Mouse (Mus musculus) adrenal gland, postnatal 14 days (tissue): ENCODE results near the gene Ttll11. TPM values are rescaled to one million over a fixed set of nuclear protein-coding genes. Genes with fewer than 3 reads are reported as not detected.

Experiments used
- DNase-seq: peaks from one replicate; pipeline ENCODE4 v3.0.0; 2021; ENCODE audit warnings: mixed read lengths
- total RNA-seq: library from RNA; stranded (reverse); gene quantifications from 2 replicates; pipeline ENCODE4 v1.2.3, GENCODE M21; 2021

The Ttll11 gene
- total RNA-seq, 1 experiment from 2014 or later: 2.7 TPM

DNA sequence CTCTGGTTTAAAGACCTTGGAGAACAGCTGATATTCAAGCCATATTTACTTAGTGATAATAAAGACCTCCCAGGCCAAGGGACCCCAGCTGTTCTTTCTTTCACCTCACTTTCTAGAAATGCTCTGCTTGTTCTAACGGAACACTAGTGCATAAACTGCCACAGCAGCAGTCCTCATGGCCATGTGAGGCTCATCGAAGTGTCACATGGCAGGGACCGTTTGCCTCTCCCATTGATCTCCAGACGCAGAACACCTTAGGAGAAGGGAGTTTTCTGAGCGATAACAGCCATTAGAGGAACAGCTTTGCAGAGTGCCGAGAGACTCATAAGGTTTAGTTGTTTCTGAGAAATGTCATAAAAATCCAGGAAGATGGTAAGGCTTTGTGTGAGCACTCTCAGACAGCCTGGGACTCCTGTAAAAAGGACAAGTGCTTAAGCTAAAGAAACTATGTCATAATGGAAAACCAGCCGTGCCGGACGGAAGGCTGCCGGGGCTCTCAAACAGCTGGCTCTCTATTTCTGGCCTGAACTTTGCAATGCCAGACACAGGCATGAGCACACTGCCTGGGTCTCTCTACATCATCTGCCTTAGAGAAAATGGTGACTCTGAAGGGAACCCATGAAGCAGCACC, 13.7 kb downstream of the Ttll11 start:
- no peak for DNase-seq

DNA sequence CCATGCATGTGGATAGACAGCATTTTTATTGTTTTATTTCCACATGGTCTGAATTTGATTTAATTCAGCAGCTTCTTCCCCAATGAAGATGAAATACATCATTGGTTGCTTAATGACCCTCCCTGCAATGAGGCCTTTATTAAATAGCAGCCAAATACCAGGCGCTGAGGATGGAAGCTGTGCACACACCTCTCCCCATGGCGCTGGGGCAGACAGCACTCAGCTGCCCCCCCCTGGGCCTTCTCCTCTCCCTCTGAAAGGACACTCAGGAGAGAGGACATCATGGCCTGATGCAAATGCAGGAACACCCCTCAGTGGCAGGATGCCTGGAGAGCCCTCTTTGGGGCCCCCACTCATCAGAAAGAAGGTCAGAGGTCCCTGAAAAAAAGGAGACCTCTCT, 16.4 kb downstream of the Ttll11 start:
- DNase-seq: no peak

DNA sequence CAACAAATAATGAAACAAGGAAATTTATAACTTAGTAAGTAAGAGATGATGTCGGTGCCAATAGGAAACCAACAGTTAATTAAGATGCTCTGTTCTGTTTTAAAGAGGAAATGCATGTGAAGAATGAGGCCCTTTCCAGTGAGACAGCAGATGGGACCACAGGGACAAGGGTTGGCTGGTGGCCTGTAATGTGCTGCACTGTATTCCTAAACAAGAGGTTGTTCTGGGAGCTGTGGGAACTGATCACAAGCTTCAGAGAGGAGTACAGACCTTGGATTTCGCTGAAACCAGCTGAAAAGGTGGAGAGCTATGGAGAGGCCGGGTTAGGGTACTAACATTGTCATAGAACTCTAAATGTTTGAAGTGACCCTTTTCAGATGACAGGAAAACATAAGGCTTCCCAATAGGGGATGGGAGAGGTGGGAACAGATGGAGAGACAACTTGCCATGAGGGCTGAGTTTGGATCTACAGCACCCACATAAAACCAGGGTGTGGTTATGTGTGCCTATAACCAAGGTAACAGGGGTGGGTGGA, 18.1 kb downstream of the Ttll11 start:
- no peak for DNase-seq

DNA sequence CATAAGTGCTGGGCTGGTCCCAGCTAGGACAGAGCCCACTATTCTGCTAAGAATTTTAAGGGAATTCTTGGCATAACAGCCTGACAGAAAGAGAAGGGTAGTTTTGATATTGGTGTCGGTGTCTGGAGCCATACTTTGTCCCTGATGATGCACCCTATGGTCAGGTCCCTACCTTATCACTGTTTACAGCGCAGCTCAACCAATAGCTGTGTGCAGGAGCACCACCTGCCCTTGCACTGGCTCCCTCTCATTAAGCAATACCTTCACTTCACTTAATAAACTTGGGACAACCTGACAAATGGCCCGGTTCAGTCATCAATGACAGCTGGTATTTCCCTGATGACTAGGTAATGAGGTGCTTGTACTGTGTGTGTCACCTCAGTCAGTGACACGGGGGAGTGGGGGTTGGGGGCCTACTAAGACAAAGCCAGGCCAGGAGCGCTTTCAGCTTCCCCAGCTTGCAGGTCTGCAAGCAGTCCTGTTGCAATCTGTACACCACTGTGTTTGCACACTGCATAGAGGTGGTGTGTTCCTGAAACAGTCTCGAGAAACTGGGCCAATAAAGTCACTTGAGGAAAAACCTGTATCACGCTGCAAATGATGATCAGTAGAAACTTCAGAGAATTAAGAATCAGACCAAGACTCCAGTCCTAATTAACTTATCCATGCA, 22.1 kb downstream of the Ttll11 start:
- DNase-seq: no peak

DNA sequence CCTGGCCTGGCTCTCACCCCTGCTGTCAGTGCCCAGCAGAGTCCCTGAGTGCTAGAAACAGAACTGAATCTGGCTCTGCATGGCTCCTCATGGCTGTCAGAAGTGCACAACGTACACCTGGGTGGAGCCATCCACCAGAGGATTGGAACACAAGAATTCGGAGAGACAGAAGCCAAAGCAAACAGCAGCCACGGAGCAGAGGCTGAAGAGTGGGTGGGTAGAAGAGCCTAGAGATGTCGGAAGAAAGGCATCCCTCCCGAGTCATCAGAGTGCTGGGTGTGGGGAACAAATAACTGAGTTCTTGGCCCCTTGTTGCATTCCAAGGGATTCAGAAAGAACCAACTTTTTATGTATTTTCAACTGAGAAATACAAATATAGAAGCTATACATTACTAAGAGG, 24.5 kb downstream of the Ttll11 start:
- no peak for DNase-seq

DNA sequence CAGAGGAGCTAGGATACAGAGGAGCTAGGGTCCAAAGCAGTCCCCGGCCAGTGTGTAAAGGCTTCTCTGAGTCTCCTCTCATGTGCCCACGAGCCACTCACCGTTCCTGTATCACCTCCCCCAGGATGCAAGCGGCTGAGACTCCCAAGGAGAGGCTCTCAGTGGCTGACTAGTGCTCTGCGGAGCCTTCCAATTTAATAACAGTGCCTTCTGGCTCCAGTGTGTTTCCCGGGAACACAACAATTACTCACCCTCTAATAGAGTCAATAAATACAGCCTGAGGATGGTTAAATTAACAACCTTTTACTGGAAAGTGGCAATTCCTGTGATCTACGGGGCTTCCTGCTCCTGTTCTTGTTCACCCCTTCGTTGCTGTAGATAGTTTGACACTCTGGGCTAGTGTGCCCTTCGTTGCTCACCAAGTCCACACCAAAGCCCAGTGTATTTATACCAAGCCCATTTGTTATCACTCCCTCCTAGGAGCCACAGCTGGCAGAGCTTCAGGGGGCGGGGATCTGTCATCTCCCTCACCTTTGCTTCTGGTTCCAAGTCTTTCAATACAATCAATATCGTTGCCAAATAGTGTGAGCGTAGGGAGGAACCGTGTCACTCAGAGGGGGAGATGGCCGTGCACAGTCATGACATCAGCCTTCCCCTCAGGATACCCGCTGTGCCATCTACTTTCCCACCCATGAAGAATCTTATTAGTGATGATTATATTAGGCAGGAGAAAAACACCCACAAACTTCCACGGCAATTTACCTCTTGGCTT, 27.3 kb downstream of the Ttll11 start:
- DNase-seq: no peak

DNA sequence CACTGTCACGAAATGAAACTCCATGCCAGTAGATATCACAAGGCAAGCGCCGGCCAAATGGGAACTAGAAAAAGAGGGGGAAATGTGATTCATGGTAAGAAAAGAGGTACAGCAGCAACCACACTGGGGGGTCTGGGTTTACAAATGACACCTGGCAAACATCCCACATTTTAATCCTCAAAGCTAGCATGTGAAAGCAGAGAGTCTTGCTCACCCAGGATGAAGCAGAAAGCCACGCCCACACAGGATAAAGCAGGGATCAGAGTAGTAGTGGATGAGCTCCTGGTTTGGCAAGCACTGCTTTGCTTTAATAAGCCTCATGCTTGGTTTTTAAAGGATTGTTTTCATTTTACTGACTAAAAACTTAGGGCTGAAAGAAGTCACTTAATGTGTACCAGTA, 34.8 kb downstream of the Ttll11 start:
- no peak for DNase-seq

DNA sequence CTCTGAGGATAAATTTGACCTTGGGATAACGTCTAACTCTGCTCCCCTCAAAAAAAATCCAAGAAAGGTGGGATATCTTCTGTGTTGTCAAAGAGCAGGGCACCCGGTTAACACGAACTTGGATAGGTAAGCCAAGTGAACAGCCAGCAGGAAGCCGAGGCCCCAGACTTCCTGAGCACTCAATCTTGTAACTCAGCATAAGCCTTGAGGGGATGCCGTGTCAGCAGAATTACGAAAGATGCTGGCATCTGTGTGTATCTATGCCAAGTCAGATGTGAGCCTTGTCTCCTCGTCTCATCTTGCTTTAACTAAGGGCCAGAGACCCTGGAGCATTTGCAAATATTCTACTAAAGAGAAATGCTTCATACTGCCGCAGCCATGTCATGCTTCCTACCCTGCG, 36.8 kb downstream of the Ttll11 start:
- DNase-seq: no peak

DNA sequence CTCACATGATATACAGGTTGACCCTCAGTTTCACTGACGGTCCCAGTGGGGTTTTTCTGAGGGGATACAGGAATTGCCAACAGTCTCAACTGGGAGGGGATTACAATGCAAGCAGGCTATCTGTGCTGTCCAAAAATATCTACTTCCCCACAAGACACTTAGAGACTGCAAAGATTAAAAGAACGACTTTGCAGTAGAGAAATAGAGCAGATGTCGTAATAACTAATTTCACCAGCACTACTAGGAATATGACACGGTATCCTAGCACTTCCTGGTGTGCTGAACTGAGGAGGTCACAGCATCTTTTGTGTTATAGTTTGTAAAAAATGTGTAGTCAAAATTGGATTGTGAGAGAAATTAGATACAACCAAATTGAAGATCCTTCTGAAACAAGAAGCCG, 44.7 kb downstream of the Ttll11 start:
- DNase-seq: no peak

DNA sequence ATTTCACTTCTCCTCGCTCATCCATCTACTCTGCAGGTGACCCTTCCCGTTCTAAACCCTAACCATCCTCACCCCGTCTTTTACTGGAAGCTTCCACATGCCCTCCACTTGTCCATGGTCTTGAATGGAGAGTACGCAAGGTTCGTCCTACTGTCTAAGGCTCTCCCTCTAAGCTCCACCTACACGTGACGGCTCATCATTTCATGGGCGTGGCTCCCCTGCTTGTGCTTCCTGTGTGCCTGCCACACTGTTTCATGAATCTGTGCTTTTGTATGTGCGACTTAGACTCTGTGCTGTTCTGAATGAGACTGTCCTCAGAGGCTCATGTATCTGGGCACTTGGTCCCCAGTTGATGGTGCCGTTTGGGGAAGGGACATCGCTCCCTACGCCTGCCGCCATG, 46.6 kb downstream of the Ttll11 start:
- no peak for DNase-seq

DNA sequence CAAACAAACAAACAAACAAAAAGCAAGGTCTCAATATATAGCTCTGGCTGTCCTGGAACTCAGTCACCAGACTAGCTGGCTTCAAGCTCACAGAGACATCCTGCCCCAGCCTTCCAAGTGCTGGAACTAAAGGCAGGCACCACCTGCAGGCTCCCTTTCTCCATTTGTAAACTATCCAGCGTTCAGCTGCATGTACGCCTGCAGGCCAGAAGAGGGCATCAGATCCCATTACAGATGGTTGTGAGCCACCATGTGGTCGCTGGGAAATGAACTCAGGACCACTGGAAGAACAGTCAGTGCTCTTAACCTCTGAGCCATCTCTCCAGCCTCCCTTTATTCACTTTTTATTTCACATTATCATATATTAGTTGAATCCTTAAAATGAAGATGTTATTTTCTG, 48.1 kb downstream of the Ttll11 start:
- DNase-seq: no peak

DNA sequence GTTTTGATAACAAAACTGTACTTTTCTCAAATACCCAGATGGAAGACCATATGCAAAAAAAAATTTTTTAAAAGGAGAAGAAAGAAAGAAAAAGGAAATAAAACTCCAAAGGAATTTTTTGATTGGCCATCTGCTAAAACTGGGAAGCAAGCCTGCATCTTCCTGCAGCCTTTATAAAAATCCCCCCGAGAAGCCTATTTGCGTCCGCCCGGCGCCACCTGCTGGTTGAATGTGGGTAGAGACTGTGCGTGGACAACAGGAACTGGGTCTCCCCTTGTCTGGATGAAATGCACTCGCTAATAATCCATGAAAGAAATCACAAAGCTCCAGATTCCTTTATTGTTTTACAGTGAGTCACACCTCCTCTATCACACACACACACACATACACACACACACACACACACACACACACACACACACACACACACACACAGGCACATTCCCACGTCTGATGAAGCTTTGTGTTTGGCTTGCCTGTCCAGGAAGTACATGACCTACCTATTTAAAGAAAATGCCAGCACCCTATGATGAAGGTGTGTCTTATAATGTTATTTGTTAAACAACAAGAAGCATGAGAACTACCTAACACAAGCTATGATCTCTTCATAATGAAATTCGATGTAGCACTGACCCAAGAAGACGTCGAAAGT, 49.1 kb downstream of the Ttll11 start:
- peak; percentile 87 for DNase-seq

DNA sequence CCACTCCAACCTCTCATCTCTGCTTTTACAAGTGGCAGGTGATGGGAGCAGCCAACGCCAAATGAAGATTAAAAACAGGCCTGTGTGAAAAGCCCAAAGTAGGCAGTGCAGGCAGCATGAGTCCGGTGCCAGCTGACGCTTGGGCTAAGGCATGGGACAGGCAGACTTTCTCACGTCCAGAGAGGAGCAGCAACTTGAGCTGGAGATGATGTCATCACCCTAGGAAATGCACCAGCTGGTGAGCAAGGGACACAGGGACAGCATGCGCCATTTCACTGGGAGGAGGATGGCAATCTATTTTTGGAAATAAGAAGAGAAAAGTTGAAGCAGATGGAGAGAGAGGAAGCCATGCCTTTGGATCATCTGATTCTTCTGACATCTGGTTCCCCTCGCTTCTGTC, 51.6 kb downstream of the Ttll11 start:
- DNase-seq: no peak

DNA sequence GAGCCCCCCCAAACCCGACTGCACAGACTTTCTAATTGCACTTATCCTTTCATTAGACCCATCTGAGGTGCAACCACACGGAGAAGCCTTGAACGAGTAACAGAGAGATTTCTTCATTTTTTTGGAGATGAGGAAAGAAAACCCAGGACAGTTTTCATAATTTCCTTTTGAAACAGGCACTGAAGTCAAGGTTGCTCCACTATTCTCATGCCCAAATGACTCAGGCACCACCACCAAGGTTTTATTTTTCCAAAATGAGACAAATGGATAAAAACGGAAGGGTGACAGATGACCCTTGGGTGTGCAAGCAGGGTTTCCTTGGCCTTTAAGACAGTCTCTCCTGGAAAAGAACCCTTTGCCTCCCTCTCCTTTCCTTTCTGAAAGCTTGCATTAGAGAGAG, 54.8 kb downstream of the Ttll11 start:
- peak; percentile 49 for DNase-seq

DNA sequence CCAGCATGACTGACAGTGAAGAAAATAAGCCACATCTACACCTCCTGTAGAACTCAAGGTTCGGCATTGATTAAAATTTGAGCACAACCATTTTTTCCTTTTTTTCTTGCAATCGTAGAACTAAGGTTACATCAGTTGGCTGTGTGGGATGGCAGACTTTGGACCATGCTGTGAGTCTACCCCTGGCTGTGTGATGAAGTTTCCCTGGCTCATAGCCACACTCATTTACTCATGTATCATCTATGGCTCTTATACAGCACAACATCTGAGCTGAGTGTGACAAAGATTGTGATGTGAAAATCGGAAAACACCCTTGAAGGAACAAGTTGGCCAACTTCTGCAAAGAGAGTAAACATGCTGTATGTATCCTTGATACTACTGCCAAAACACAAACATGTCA, 56.8 kb downstream of the Ttll11 start:
- DNase-seq: no peak

DNA sequence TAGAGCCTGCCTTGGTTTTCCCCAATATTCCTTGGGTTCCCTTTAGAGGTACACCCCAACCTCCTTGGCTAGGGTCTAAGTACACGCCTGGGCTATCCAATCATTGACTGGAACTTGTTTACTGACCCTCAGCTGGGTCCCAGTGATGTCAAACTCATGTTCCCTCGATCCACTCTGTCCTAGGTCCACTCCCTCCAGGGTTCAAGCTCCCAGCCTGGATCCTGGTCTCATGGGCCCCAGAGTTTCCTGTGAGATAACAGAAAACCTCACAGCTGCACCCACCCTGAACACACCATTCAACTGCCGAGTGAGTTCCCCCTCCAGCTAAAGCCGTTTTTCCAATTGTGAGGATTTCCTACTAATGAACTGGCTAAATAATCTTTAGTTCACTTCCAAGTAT, 67.6 kb downstream of the Ttll11 start:
- DNase-seq: no peak

DNA sequence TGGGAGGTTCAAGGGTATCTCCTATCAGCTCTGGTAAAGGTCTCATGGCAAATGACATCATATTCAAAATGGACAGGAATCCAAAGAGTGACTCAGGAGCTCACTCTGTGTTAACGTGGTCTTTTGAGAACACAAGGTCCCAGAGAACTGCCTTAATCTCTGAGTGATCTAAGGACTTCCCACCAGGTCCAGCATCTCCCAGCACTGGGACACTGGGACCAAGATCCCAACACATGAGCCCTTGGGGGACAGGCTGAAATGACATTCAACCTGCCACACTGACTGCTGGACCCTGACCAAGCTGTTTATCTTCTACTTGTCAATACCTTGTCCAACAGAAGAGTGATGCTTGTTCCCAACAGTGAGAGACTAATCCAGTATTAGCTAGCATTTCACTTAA, 68.0 kb downstream of the Ttll11 start:
- no peak for DNase-seq

DNA sequence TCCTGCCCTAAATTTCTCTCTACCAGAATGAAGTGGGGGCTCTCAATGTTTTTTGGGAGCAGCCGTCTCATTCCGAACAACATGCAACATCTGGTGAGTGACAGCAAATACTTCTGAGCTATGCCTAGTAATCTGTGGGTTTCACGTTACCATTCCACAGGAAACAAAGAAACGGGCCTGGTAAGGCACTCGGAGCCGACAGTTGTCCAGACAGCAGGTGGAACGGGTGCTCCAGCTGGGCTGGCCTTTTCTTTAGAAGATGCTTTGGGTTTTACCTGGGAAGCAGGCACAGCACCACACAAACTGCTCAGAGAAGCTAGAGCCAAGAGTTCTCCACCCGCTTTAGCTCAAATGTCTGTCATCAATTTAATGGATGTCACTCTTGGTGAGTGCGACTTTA, 69.0 kb downstream of the Ttll11 start:
- DNase-seq: no peak

DNA sequence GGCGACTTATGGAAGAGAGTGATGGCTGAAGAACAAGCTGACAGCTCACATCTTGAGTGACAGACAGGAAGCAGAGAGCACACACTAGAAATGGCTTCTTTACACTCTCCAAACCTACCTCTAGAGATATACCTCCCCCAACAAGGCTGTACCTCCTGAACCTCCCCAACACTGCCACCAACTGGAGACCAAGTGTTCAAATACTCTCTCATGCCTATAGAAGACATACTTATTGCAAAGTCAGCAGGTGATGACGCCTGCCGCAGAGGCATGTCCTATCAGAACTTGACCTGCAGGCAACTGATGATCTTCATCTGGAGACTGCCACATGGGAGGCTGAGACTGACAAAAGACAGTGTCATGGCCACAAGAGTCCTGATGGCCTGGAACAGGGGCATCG, 70.4 kb downstream of the Ttll11 start:
- no peak for DNase-seq

DNA sequence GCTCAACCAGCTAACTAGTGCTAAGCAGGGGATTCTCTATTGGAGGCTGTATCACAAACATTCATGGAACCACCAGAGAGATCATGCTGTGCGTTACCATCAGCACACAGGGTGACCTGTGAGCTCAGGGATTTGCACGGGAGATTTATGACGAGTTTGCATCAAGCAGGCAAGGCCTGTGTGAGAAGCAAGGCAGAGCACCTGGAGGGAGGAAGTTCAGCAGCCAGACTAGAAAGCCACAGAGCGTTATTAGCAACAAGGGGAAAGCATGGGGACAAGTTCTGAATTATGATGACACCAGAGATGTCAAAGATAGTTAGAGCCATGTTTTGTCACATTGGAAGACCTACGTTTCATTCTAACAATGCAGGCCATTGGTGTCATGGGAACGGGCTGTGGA, 72.1 kb downstream of the Ttll11 start:
- DNase-seq: no peak

DNA sequence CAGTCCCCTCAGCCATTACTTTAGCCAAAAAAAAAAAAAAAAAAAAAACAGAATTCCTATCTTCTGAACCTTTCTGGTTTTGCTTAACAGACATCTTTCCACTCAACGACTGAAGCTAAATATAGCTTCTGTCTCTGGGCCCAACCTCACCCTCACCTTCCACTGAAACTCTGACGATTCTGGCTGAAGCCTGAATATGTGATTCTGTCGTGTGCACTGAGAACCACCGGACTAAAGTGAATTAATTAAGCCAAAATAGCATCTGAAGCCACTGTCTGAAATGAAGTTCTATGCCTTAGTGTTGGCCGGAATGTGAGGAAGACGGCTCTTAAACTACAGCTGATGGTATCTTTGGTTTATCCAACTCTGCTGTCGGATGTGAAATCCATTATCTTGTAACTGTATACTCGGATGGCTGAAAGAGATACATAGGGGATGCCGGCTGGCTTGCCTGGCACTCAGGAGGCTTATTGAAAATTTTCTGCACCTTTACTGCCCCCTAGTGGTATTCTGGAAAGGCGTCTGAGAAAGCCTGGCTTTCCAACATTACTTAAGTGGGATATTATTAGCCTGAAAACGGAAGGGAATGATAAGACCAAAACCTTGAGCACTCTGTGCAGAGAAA, 73.4 kb downstream of the Ttll11 start:
- peak; percentile 78 for DNase-seq

DNA sequence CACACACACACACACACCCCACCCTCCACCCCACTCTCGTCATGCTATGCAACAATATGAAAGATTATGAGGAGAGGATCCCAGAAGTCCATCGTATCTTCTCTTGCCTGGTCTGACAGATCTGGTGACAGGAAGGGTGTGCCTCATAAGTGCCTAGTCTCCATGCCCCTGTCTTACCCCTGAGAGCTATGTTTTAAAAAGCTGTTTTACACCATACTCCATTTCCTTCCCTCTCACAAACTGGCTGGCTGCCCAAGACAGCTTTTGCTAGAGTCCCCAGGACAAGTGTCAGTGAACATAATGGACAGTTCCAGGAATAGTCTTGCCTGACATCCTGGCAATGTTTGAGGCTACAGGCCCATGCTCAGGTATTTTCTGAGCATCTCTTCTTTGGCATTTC, 78.9 kb downstream of the Ttll11 start:
- DNase-seq: peak; percentile 23
